Mouse (Mus musculus) CH12F3 (cell line): Measurements from ENCODE around the gene Ndp.

Experiments used
- in situ Hi-C: fragments of 300-500 bp; cut with MboI; formaldehyde crosslinking; loops from 2 replicates; pipeline ENCODE4 v1.14.3; 2020; ENCODE audit warnings: low sequenced_read_pairs

The Ndp gene

GRCm38 (mm10) chrX:16911241-16911873 lies at the start of gene Ndp:
TSS of gene Ndp (minus strand) at chrX:16911774.
- in situ Hi-C loops = no loop called here

DNA sequence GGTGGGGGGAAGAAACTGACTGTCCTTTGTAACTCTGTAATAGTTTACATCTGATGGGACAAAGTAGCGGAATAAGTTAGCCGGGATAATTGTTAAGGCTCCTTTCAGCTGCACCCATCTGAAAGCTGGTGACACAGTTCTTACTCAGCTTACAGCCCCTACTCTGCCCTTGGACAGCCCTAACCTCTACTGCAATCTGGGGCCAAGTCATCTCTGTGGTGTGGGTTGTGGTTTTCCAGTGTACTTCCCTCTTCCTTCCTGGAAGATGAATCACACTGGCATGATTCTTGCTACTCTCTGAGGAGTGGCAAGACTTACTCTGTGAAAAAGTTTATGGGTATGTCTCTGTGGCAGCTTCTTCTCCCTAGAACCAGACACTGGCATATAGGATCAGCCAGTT lies 43.2 kb upstream of the Ndp start:
- in situ Hi-C loops = no loop called here

- in situ Hi-C loops = no loop called here
Observed at GRCm38 (mm10) chrX:16918006-16918405, 6.4 kb upstream of the Ndp start.

DNA sequence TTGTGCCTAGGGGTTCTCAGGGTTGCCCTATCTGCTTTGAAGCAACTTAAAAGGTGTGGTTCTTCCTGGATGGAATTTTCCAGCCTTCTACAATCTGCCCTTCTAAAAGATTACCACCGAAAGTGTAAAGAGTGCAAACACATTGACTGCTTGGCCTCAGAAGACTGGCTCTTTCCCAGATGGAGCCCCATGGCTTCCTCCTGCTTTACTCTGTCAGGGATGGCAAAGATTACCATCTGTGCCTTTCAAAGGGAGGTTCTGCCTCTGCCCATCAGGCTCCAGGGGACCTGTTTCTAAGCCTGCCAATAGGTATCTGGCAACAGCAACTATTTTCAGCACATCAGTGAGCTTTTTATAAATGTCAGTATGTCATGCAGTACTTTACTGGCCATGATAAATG lies 1.5 kb upstream of the Ndp start:
- in situ Hi-C loops = no loop called here

GRCm38 (mm10) chrX:16911911-16912310 lies 337 bp upstream of the Ndp start:
- in situ Hi-C loops = no loop called here

GRCm38 (mm10) chrX:16910211-16911095 lies 1.1 kb downstream of the Ndp start:
- in situ Hi-C loops = no loop called here

DNA sequence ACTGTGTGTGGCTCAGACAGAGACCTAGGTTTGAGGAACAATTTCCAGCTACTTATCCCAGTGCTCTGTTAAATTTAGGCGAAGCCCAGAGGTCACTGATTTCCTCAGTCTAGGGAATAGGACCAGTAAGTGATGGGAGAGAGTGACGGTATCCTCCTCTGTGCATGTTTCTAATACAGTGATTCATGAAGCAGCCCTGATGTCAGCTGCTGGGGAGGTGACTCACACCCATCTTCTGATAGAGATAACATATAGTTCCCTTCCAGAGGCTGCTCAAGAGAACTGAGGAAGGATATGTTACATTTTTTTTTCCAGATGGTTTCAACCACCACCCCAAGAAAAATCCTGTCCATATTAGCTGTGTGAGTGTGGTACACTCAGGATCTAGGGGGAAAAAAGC lies 2.9 kb downstream of the Ndp start:
- in situ Hi-C loops = no loop called here

- in situ Hi-C loops = no loop called here
Observed at GRCm38 (mm10) chrX:16907554-16907953, 4.0 kb downstream of the Ndp start.

DNA sequence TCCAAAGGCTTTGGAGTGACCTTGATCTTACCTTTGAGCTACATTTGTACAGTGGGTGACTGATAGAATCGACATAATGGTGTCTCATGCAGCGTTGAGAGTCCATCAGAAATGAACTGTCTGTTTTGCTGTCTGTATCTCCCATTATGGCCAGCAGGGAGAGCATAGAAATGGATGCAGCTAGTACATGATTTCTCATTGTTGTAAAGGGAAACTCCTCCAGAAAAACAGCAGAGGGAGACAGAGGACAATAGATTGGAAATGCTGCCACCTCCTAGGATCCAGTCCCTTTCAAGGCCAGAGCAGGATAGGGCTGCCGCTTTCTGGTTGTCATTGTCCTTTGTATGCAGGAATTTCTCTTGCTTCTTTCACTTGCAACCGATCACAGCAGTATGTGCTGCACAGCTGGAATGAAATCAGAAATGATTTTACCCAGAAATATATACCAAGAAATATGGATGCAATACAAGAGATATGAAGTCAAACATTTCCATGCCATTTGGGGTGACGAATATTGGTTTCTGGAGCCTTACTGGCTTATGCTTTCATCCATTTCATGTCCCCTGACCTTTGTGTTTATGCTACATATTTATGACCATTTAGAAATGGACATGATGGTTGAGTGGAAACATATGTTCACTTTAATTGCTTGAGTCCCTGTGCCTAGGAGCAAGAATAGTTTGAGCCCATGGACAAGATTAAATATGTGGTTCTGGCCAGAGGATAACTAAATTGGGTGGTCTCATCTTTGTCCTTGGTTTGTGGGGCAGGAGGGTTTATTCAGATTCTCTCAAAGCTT lies 17.0 kb downstream of the Ndp start:
- in situ Hi-C loops = no loop called here

- in situ Hi-C loops = no loop called here
Observed at GRCm38 (mm10) chrX:16867640-16868314, 43.8 kb downstream of the Ndp start.

DNA sequence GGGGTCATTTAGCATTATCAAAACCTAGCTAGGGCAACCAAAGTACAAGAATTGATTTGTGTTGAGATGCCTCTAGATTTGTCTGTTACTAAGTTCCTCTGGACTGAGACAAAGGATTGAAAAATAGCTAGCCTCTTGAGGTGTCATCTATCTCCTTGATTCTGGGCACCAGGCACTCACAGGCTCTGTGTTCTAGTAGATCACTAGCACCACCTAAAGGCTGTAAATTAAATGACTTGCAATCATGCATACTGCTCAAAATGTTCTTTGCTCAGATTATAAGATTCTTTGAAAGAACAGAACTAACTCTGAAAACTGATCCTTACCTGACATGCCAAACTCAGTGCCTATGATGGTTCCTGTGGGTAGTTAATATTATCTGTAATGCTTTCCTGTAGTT lies 51.3 kb downstream of the Ndp start:
- in situ Hi-C loops = no loop called here

GRCm38 (mm10) chrX:16846034-16846433 lies 65.5 kb downstream of the Ndp start:
- in situ Hi-C loops = no loop called here

- in situ Hi-C loops = no loop called here
Observed at GRCm38 (mm10) chrX:16841443-16841842, 70.1 kb downstream of the Ndp start.

DNA sequence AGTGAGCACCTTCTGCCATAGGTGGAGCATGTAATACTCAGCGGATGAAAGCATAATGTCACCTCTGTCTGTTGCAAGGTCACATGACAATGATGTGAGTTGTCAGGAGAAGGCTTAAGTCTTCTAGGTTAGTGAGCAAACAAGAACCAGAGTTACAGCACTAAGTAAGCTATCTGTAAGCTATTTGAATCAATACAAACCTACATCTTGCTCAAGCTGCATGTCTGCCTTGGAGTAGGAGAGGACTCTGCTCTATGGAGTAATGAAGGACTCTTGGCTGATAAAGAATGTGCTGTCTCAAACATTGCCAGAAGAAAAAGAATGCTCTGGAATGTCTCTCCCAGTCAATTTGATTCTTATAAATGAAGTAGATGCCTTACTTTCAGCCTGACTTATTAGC lies 74.3 kb downstream of the Ndp start:
- in situ Hi-C loops = no loop called here

DNA sequence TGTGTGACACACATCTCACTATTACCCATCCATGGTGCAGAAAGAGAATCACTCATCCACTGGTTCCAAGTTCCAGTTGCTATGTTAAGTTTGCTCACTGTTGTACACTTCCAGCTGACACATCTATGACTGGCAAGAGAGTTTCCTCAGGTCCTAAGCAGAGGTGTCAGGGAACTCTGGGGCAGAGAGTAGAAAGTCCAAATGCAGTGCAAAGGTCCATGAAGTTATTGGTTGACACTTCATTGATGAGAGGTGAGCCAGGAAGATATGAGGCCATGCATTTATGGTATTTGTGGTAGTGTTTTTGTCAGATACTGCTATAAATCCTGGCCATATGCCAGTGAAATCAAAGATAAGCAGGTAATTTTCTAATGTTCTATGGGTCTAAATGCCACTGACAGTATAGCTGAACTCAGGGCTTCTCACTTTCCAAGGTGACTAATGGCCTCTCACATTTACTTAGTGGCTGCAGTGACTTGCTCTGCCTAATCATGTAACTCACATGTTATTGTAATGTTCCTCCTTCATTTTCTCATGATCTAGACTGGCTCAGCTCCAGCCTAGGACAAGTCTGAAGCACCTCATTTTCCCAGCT lies 75.0 kb downstream of the Ndp start:
- in situ Hi-C loops = no loop called here
